Mouse (Mus musculus): ENCODE measurements around the gene Smoc1.

DNA sequence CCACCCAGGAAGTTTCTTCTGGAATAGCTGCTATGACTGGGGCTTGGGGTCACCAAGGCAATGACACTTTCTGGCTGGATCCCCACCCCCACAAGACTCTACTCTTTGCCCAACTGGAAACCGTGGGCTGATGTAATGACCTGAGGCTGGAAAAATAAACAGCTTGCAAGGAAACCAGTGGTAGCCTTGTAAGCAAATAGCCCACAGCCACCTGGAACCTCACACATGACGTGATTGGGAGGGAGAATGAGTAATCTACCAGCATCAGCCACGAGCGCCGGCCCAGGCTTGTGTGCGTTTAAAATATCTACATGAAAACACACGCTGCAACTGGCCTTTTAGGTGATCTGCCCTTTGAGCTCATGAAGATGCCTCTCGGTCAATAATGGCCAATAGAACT is 130.2 kb downstream of the Smoc1 start:
- no peak for TF ChIP-seq POLR2A (IDR thresholded peaks at IDR 0.05; ENCODE audit: borderline replicate concordance, low read depth, low read length)
- no peak for TF ChIP-seq CTCF (IDR thresholded peaks at IDR 0.05; ENCODE audit: low read depth, low read length)
